Mouse (Mus musculus) midbrain, postnatal 0 days (tissue): Measurements from ENCODE around the gene Rere. TPM values are rescaled to one million over a fixed set of nuclear protein-coding genes. Genes with fewer than 3 reads are reported as not detected.
A peak's percentile ranks its signal among the peaks of the same experiment; 100 is the strongest.

ENCODE experiments used
- ATAC-seq: fragments of 200-750 bp; cut with Nextera tagmentation; 2 replicates; pipeline ENCODE4 v1.8.0; 2017; ENCODE audit warnings: moderate number of reproducible peaks, mild to moderate bottlenecking, moderate TSS enrichment, moderate library complexity; ENCODE audit not compliant: low FRiP score
- DNase-seq: peaks from one replicate; pipeline ENCODE4 v3.0.0-alpha.2; 2015; ENCODE audit warnings: low spot score
- H3K27ac ChIP-seq: fragments of 300-500 bp; sonication (generic); 2 replicates; pipeline ENCODE4 v1.5.1; 2014; ENCODE audit warnings: low read depth, mild to moderate bottlenecking, low read length, mixed read lengths
- H3K27me3 ChIP-seq: fragments of 300-500 bp; sonication (generic); 2 replicates; pipeline ENCODE4 v1.6.1; 2014; ENCODE audit warnings: low read length, control low read depth, mixed read lengths; ENCODE audit not compliant: insufficient read depth
- H3K36me3 ChIP-seq: fragments of 300-500 bp; sonication (generic); 2 replicates; pipeline ENCODE4 v1.6.1; 2014; ENCODE audit warnings: low read length, control low read depth, mixed read lengths; ENCODE audit not compliant: insufficient read depth
- H3K4me1 ChIP-seq: fragments of 300-500 bp; sonication (generic); 2 replicates; pipeline ENCODE4 v1.6.1; 2014; ENCODE audit warnings: mild to moderate bottlenecking, control low read depth, antibody characterized with exemption, low read length, mixed read lengths; ENCODE audit not compliant: insufficient read depth
- H3K4me2 ChIP-seq: fragments of 300-500 bp; sonication (generic); 2 replicates; pipeline ENCODE4 v1.6.1; 2014; ENCODE audit warnings: low read depth, mild to moderate bottlenecking, low read length, mixed read lengths; ENCODE audit not compliant: poor library complexity, severe bottlenecking
- H3K4me3 ChIP-seq: fragments of 300-500 bp; sonication (generic); 2 replicates; pipeline ENCODE4 v1.5.1; 2014; ENCODE audit warnings: low read depth, mild to moderate bottlenecking, low read length, moderate library complexity
- H3K9ac ChIP-seq: fragments of 300-500 bp; sonication (generic); replicated peaks from 2 replicates; pipeline ENCODE4 v1.6.1; 2014; ENCODE audit warnings: mild to moderate bottlenecking, low read length, moderate library complexity, mixed read lengths; ENCODE audit not compliant: poor library complexity, severe bottlenecking
- H3K9me3 ChIP-seq: fragments of 300-500 bp; sonication (generic); 2 replicates; pipeline ENCODE4 v1.6.1; 2016; ENCODE audit warnings: low read length, control low read depth
- CTCF ChIP-seq: IDR thresholded peaks from 2 replicates; pipeline ENCODE4 v1.5.1; 2016; ENCODE audit warnings: antibody characterized with exemption, mild to moderate bottlenecking
- WGBS: fragments of 180-500 bp; shearing (Covaris S2); extraction: QIAGEN DNeasy Blood & Tissue Kit; methylation state at CpG from one replicate; pipeline ENCODE4 v1.1.7; 2014; 5-methylcytosine and 5-hydroxymethylcytosine counted together
- polyA plus RNA-seq: library from polyadenylated mRNA; unstranded; fragments of >200 nt; fragmentation: Nextera tagmentation; extraction: Ambion mirVana; gene quantifications from 2 replicates; pipeline ENCODE4 v1.2.1, GENCODE M21; 2015
- total RNA-seq: library from RNA; depleted of rRNA; stranded (reverse); fragments of >200 nt; gene quantifications from 2 replicates; pipeline ENCODE4 v1.2.3, GENCODE M21; 2014

The Rere gene
- total and polyA plus RNA-seq, 2 experiments from 2014 or later = 22.7 to 36.8 TPM

DNA sequence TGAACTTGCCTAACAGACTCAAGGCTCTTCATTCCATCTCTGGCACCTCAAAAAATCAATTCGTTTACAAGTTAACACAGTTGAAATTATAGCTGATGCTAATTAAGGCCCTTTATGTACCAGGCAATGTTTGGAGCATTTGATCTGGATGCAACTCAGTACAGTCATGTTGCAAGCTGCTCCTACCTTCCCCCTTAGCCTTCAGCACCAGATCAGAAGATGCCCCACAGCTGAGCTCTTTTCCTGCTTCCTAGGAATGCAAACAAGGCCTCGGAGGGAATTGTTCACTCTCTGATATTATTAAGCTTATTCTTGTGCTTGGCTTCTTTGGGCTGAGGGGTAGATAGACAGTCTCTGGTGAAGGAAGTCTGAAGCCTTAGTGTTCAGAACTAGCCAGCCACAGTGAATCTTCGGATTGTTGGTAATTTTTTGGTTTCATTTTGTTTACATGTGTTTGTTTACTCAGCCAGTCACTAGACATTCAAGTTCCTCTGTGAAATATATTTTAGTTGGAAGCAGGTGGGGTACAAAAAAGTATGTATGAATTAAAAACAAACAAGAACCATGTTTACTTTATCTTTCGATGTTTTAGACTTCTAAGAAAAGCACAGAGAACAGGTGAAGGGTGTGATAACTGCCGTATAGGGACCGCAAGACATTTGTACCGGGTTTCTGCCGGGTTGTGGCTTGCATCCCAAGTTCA is 306.3 kb downstream of the Rere start:
- 0 out of 2 replicates have a peak overlapping the region, but pooled peaks have one; percentile 38 for H3K27ac ChIP-seq
- H3K4me1 ChIP-seq = peaks cover 21% of the 10 kb centered on the region
- no peak overlapping the region for H3K4me2 ChIP-seq
- H3K9ac ChIP-seq = no peak overlapping the region
- H3K4me3 ChIP-seq = no peak overlapping the region
- DNase-seq (no peak), ATAC-seq (no peak)
- no peaks in the 10 kb centered on the region for H3K36me3 ChIP-seq
- TF ChIP-seq CTCF = no peak
- no peaks in the 10 kb centered on the region for H3K27me3 ChIP-seq
- WGBS = 74% methylated on average over 8 of the region's 8 CpGs
- no peaks in the 10 kb centered on the region for H3K9me3 ChIP-seq

GRCm38 (mm10) chr4:150588300-150588621 is 306.8 kb downstream of the Rere start:
- Histone ChIP-seq H3K27ac (no peak overlapping the region), H3K9me3 (no peaks in the 10 kb centered on the region), H3K4me3 (no peak overlapping the region), H3K4me2 (no peak overlapping the region), H3K9ac (no peak overlapping the region), H3K36me3 (no peaks in the 10 kb centered on the region), H3K4me1 (peaks cover 21% of the 10 kb centered on the region), H3K27me3 (no peaks in the 10 kb centered on the region)
- TF ChIP-seq CTCF = no peak
- no peak for DNase-seq
- ATAC-seq = no peak
- 77% methylated on average over 2 of the region's 2 CpGs for WGBS

DNA sequence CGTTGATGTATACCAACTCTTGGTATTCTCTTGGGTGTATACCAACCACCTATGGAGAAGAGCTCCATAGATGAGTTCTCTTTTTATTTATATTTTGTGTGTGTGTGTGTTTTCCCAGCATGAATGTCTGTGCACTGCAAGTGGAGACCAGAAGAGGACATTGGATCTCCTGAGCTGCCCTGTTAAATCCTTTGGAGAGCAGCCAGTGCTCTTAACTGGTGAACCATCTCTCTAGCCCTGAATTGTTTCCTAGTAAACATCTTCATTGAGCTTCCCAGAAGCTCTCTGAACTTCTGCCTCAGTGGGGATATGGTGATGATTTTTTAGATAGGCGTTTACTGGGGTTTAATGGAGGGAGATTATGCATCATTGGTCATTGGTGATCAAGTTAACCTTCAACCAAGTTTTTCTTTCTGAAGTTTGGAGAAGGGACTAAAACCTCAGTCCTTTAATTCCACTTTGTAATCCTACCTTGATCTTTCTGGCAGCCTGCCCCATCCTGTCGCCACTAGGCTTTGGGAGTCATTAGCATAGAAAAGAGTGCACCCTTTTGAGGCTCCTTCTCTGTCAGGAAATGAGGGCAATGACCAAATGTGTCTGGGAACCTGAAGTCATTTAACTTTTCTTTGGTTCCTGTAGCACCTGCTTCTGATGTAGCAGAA is 309.3 kb downstream of the Rere start:
- no peaks in the 10 kb centered on the region for H3K36me3 ChIP-seq
- H3K9me3 ChIP-seq = no peaks in the 10 kb centered on the region
- TF ChIP-seq CTCF = no peak
- no peak for DNase-seq
- no peak overlapping the region for H3K27ac ChIP-seq
- peaks cover 7% of the 10 kb centered on the region; the same call in 1 of the 2 replicates for H3K4me1 ChIP-seq
- 46% methylated on average over 3 of the region's 3 CpGs for WGBS
- no peak overlapping the region for H3K4me2 ChIP-seq
- no peak for ATAC-seq
- H3K4me3 ChIP-seq = no peak overlapping the region
- no peak overlapping the region for H3K9ac ChIP-seq
- no peaks in the 10 kb centered on the region for H3K27me3 ChIP-seq

DNA sequence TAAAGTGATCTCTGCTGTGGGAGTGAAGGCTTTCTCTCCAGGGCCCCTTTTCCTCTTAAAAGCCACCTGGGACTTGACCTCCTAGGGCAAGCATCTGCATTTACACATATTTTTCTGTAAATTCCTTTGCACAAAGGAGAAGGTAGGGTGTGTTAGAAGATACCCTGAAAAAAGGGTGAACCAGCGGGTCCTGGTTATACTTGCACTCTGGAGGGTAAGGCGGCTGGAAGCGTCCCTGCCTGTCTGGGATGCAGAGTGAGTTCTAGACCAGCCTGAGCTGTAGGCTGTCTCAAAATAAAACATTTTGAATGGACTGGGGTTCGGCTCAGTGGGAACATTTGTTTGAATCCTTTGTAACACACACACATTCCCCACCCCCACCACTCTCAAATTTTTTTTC is 310.2 kb downstream of the Rere start:
- Histone ChIP-seq H3K9ac (no peak overlapping the region), H3K4me1 (peaks cover 7% of the 10 kb centered on the region; the same call in 1 of the 2 replicates), H3K4me3 (no peak overlapping the region), H3K36me3 (no peaks in the 10 kb centered on the region), H3K9me3 (no peaks in the 10 kb centered on the region), H3K4me2 (no peak overlapping the region), H3K27ac (no peak overlapping the region), H3K27me3 (no peaks in the 10 kb centered on the region)
- 72% methylated on average over 4 of the region's 4 CpGs for WGBS
- no peak for DNase-seq
- ATAC-seq = no peak
- TF ChIP-seq CTCF = no peak

DNA sequence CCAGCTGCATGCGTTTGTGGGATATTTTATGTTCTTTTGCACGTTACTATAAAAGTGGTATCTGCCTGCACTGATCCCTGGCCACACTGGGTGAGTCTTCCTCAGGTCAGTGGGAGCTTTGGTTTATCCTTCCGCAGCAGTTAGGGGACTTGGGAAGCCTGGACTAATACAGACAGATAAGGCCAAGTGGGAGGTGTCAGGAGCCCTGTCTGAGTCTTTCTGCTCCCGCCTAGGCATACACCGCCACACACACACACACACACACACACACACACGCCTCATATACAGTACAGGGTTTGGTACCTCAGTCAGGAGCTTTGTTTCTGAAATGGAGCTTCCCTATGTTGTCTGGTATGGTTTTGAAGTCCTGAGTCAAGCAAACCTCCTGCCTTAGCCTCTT is 310.6 kb downstream of the Rere start:
- Histone ChIP-seq H3K36me3 (no peaks in the 10 kb centered on the region), H3K4me2 (no peak overlapping the region), H3K4me3 (no peak overlapping the region), H3K9me3 (no peaks in the 10 kb centered on the region), H3K4me1 (peaks cover 7% of the 10 kb centered on the region; the same call in 1 of the 2 replicates), H3K27ac (0 out of 2 replicates have a peak overlapping the region, but pooled peaks have one; percentile 38), H3K9ac (no peak overlapping the region), H3K27me3 (no peaks in the 10 kb centered on the region)
- ATAC-seq (no peak), DNase-seq (no peak)
- no peak for TF ChIP-seq CTCF
- WGBS = 78% methylated on average over 6 of the region's 6 CpGs

- TF ChIP-seq CTCF = no peak
- Histone ChIP-seq H3K27me3 (no peaks in the 10 kb centered on the region), H3K4me2 (no peak overlapping the region), H3K9ac (no peak overlapping the region), H3K9me3 (no peaks in the 10 kb centered on the region), H3K27ac (no peak overlapping the region), H3K4me1 (peaks cover 3% of the 10 kb centered on the region; the same call in 1 of the 2 replicates), H3K4me3 (no peak overlapping the region), H3K36me3 (no peaks in the 10 kb centered on the region)
- 79% methylated on average over 4 of the region's 4 CpGs for WGBS
- no peak for DNase-seq
- no peak for ATAC-seq
Observed at GRCm38 (mm10) chr4:150593473-150594217, 312.2 kb downstream of the Rere start.
